Mouse (Mus musculus): ENCODE results near the gene Noto. TPM values are rescaled to one million over a fixed set of nuclear protein-coding genes. Genes with fewer than 3 reads are reported as not detected.

Noto gene
- polyA plus RNA-seq, 1 experiment from 2014 or later = not detected

GRCm38 (mm10) chr6:85388608-85389007 is 35.1 kb upstream of the Noto start:
- Histone ChIP-seq H3K27me3 (0 out of 2 replicates have a peak, but pooled peaks cover 3% of the 10 kb centered on the region), H3K4me3 (replicated peaks) (no peak overlapping the region)
- ATAC-seq (ENCODE audit: low read depth) = peak; percentile 76

GRCm38 (mm10) chr6:85391803-85392202 is 31.9 kb upstream of the Noto start:
- Histone ChIP-seq H3K27me3 (no peaks in the 10 kb centered on the region), H3K9me3 (replicated peaks) (no peaks in the 10 kb centered on the region; the same call in 1 of the 2 replicates), H3K4me1 (replicated peaks) (peaks cover 9% of the 10 kb centered on the region), H3K9ac (no peak overlapping the region), H3K4me2 (no peak overlapping the region), H3K4me3 (replicated peaks) (no peak overlapping the region), H3K36me3 (no peaks in the 10 kb centered on the region), H3K27ac (no peak overlapping the region)
- DNase-seq (no peak), ATAC-seq (ENCODE audit: low read depth) (no peak)
- WGBS (ENCODE audit: insufficient replicate concordance) = 12% methylated on average over 6 of the region's 7 CpGs

More at GRCm38 (mm10) chr6:85388608-85389007, 35.1 kb upstream of the Noto start:
- Histone ChIP-seq H3K4me1 (replicated peaks) (peaks cover 15% of the 10 kb centered on the region), H3K4me2 (peak overlapping the region; percentile 19; the same call in 1 of the 2 replicates), H3K36me3 (no peaks in the 10 kb centered on the region), H3K9ac (no peak overlapping the region), H3K27ac (no peak overlapping the region), H3K9me3 (replicated peaks) (no peaks in the 10 kb centered on the region)
- 27% methylated on average over 5 of the region's 5 CpGs for WGBS (ENCODE audit: insufficient replicate concordance)
- no peak for DNase-seq

- ATAC-seq (ENCODE audit: low read depth) (no peak), DNase-seq (no peak)
- H3K4me2 ChIP-seq = no peak overlapping the region
- WGBS (ENCODE audit: insufficient replicate concordance) = 65% methylated on average over 2 of the region's 2 CpGs
- H3K4me3 ChIP-seq (replicated peaks) = no peak overlapping the region
- no peaks in the 10 kb centered on the region for H3K36me3 ChIP-seq
- no peak overlapping the region for H3K27ac ChIP-seq
- no peaks in the 10 kb centered on the region for H3K27me3 ChIP-seq
- no peaks in the 10 kb centered on the region for H3K4me1 ChIP-seq (replicated peaks)
- H3K9ac ChIP-seq = no peak overlapping the region
- no peaks in the 10 kb centered on the region; the same call in 1 of the 2 replicates for H3K9me3 ChIP-seq (replicated peaks)
These were observed 28.3 kb upstream of the Noto start for GRCm38 (mm10) chr6:85395360-85395759.

GRCm38 (mm10) chr6:85397165-85397564 is 26.5 kb upstream of the Noto start:
- DNase-seq (no peak), ATAC-seq (ENCODE audit: low read depth) (no peak)
- no peak overlapping the region for H3K4me3 ChIP-seq (replicated peaks)
- H3K4me1 ChIP-seq (replicated peaks) = no peaks in the 10 kb centered on the region
- H3K9me3 ChIP-seq (replicated peaks) = no peaks in the 10 kb centered on the region; the same call in 1 of the 2 replicates
- no peak overlapping the region for H3K9ac ChIP-seq
- H3K27me3 ChIP-seq = no peaks in the 10 kb centered on the region
- H3K4me2 ChIP-seq = no peak overlapping the region
- H3K27ac ChIP-seq = no peak overlapping the region
- H3K36me3 ChIP-seq = no peaks in the 10 kb centered on the region
- whole genome bisulfite sequencing (ENCODE audit: insufficient replicate concordance) = 20% methylated on average over 1 of the region's 1 CpGs

- ATAC-seq (ENCODE audit: low read depth) = no peak
- no peaks in the 10 kb centered on the region for H3K4me1 ChIP-seq (replicated peaks)
- no peaks in the 10 kb centered on the region for H3K27me3 ChIP-seq
- H3K4me2 ChIP-seq = no peak overlapping the region
- no peak for DNase-seq
- H3K27ac ChIP-seq = no peak overlapping the region
- 26% methylated on average over 5 of the region's 5 CpGs for WGBS (ENCODE audit: insufficient replicate concordance)
- H3K4me3 ChIP-seq (replicated peaks) = no peak overlapping the region
- H3K9ac ChIP-seq = no peak overlapping the region
- H3K36me3 ChIP-seq = no peaks in the 10 kb centered on the region
- H3K9me3 ChIP-seq (replicated peaks) = no peaks in the 10 kb centered on the region; the same call in 1 of the 2 replicates
These were observed 24.0 kb upstream of the Noto start for GRCm38 (mm10) chr6:85399715-85400114.

- WGBS (ENCODE audit: insufficient replicate concordance) = 30% methylated on average over 2 of the region's 2 CpGs
- no peak for ATAC-seq (ENCODE audit: low read depth)
- peaks cover 24% of the 10 kb centered on the region for H3K27me3 ChIP-seq
These were observed 21.1 kb upstream of the Noto start for GRCm38 (mm10) chr6:85402613-85403012.

GRCm38 (mm10) chr6:85403039-85403438 is 20.6 kb upstream of the Noto start:
- no peaks in the 10 kb centered on the region for H3K4me1 ChIP-seq (replicated peaks)
- H3K4me2 ChIP-seq = no peak overlapping the region
- no peak overlapping the region for H3K9ac ChIP-seq
- H3K4me3 ChIP-seq (replicated peaks) = no peak overlapping the region
- H3K27ac ChIP-seq = no peak overlapping the region
- H3K36me3 ChIP-seq = no peaks in the 10 kb centered on the region
- no peaks in the 10 kb centered on the region for H3K9me3 ChIP-seq (replicated peaks)
- DNase-seq (no peak), ATAC-seq (ENCODE audit: low read depth) (no peak)
- 73% methylated on average over 10 of the region's 10 CpGs for WGBS (ENCODE audit: insufficient replicate concordance)
- H3K27me3 ChIP-seq = peaks cover 29% of the 10 kb centered on the region

More at GRCm38 (mm10) chr6:85402613-85403012, 21.1 kb upstream of the Noto start:
- Histone ChIP-seq H3K9ac (no peak overlapping the region), H3K36me3 (no peaks in the 10 kb centered on the region), H3K4me1 (replicated peaks) (no peaks in the 10 kb centered on the region), H3K4me2 (no peak overlapping the region), H3K4me3 (replicated peaks) (no peak overlapping the region), H3K27ac (no peak overlapping the region), H3K9me3 (replicated peaks) (no peaks in the 10 kb centered on the region)
- no peak for DNase-seq

- Histone ChIP-seq H3K27me3 (peaks cover 58% of the 10 kb centered on the region), H3K4me2 (no peak overlapping the region), H3K36me3 (no peaks in the 10 kb centered on the region), H3K9ac (no peak overlapping the region), H3K27ac (no peak overlapping the region), H3K4me3 (replicated peaks) (no peak overlapping the region), H3K9me3 (replicated peaks) (no peaks in the 10 kb centered on the region), H3K4me1 (replicated peaks) (no peaks in the 10 kb centered on the region)
- DNase-seq (no peak), ATAC-seq (ENCODE audit: low read depth) (no peak)
- 2% methylated on average over 31 of the region's 31 CpGs for WGBS (ENCODE audit: insufficient replicate concordance)
These were observed 14.7 kb upstream of the Noto start for GRCm38 (mm10) chr6:85409003-85409402.

GRCm38 (mm10) chr6:85410771-85411273 is 12.9 kb upstream of the Noto start:
- H3K36me3 ChIP-seq = no peaks in the 10 kb centered on the region
- DNase-seq (peak; percentile 8), ATAC-seq (ENCODE audit: low read depth) (peak; percentile 62)
- no peaks in the 10 kb centered on the region for H3K4me1 ChIP-seq (replicated peaks)
- 6% methylated on average over 13 of the region's 13 CpGs for WGBS (ENCODE audit: insufficient replicate concordance)
- no peaks in the 10 kb centered on the region for H3K9me3 ChIP-seq (replicated peaks)
- H3K4me2 ChIP-seq = no peak overlapping the region
- H3K9ac ChIP-seq = no peak overlapping the region
- H3K27me3 ChIP-seq = peaks cover 68% of the 10 kb centered on the region
- H3K27ac ChIP-seq = no peak overlapping the region
- no peak overlapping the region for H3K4me3 ChIP-seq (replicated peaks)

GRCm38 (mm10) chr6:85415829-85416228 is 7.9 kb upstream of the Noto start:
- H3K27ac ChIP-seq = no peak overlapping the region
- DNase-seq = no peak
- H3K27me3 ChIP-seq = peaks cover 27% of the 10 kb centered on the region
- H3K4me1 ChIP-seq (replicated peaks) = no peaks in the 10 kb centered on the region
- no peak overlapping the region for H3K4me3 ChIP-seq (replicated peaks)
- 48% methylated on average over 3 of the region's 3 CpGs for WGBS (ENCODE audit: insufficient replicate concordance)
- no peak overlapping the region for H3K4me2 ChIP-seq
- no peak overlapping the region for H3K9ac ChIP-seq
- H3K9me3 ChIP-seq (replicated peaks) = no peaks in the 10 kb centered on the region
- no peak for ATAC-seq (ENCODE audit: low read depth)
- no peaks in the 10 kb centered on the region for H3K36me3 ChIP-seq

GRCm38 (mm10) chr6:85419150-85419549 is 4.5 kb upstream of the Noto start:
- DNase-seq (no peak), ATAC-seq (ENCODE audit: low read depth) (no peak)
- Histone ChIP-seq H3K4me1 (replicated peaks) (no peaks in the 10 kb centered on the region), H3K27ac (no peak overlapping the region), H3K4me2 (no peak overlapping the region), H3K9ac (no peak overlapping the region), H3K4me3 (replicated peaks) (no peak overlapping the region), H3K9me3 (replicated peaks) (no peaks in the 10 kb centered on the region), H3K36me3 (no peaks in the 10 kb centered on the region), H3K27me3 (peaks cover 48% of the 10 kb centered on the region)
- 63% methylated on average over 2 of the region's 2 CpGs for WGBS (ENCODE audit: insufficient replicate concordance)

- ATAC-seq (ENCODE audit: low read depth) (peak; percentile 32; the same call in 1 of the 2 replicates), DNase-seq (no peak)
- 44% methylated on average over 8 of the region's 8 CpGs for WGBS (ENCODE audit: insufficient replicate concordance)
- Histone ChIP-seq H3K36me3 (no peaks in the 10 kb centered on the region), H3K9ac (peak overlapping the region; percentile 79), H3K9me3 (replicated peaks) (no peaks in the 10 kb centered on the region), H3K4me2 (peak overlapping the region; percentile 92), H3K27ac (peak overlapping the region; percentile 16; the same call in 1 of the 2 replicates), H3K4me1 (replicated peaks) (peaks cover 31% of the 10 kb centered on the region), H3K27me3 (peaks cover 22% of the 10 kb centered on the region), H3K4me3 (replicated peaks) (peak overlapping the region; percentile 83)
These were observed 7.7 kb downstream of the Noto start for GRCm38 (mm10) chr6:85431274-85431841.
